Mouse (Mus musculus) olfactory bulb, adult 2 months (tissue): Measurements from ENCODE around the gene Iqcf1.

Experiments used
- CTCF ChIP-seq: fragments of 200-500 bp; IDR thresholded peaks from 2 replicates; pipeline ENCODE4 v1.5.1; 2012; ENCODE audit warnings: low read depth, mild to moderate bottlenecking, low read length, moderate library complexity; ENCODE audit not compliant: insufficient read depth
- POLR2A ChIP-seq: fragments of 200-500 bp; IDR thresholded peaks from 2 replicates; pipeline ENCODE4 v1.6.1; 2012; ENCODE audit warnings: mild to moderate bottlenecking, low read depth, low read length, moderate library complexity; ENCODE audit not compliant: insufficient read depth

DNA sequence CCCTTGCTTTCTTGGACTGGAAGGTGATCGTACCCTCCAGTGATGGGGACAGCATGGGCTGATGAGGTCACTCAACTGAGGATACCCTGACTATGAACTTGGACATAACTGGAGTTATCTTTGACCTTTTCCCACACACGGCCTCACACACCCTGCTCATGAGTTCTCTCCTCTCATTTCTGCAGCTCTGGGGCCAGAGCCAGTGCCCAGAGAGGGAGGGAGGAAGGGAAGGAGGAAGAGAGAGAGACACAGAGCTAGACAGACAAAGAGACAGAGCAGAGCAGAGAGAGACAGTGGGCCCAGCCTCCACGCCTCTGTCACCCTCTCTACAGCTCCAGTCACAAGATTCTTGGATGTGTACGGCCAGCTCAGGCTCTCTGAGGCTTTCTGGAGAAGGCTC is 27.4 kb upstream of the Iqcf1 start:
- TF ChIP-seq CTCF (no peak), POLR2A (no peak)
